Mouse (Mus musculus) neural tube, embryonic 13.5 days (tissue): ENCODE data around the gene Gpatch8. TPM values are rescaled to one million over a fixed set of nuclear protein-coding genes. Genes with fewer than 3 reads are reported as not detected.
A peak's percentile ranks its signal among the peaks of the same experiment; 100 is the strongest.

Experiments
- ATAC-seq: fragments of 200-750 bp; cut with Nextera tagmentation; 2 replicates; pipeline ENCODE4 v1.8.0; 2017; ENCODE audit warnings: low read depth, mild to moderate bottlenecking, moderate TSS enrichment, moderate library complexity
- H3K27ac ChIP-seq: fragments of 300-500 bp; sonication (generic); replicated peaks from 2 replicates; pipeline ENCODE4 v1.5.1; 2015; ENCODE audit warnings: moderate library complexity, mild to moderate bottlenecking, inconsistent platforms
- H3K27me3 ChIP-seq: fragments of 300-500 bp; sonication (generic); 2 replicates; pipeline ENCODE4 v1.6.1; 2015; ENCODE audit warnings: mild to moderate bottlenecking, inconsistent platforms
- H3K36me3 ChIP-seq: fragments of 300-500 bp; sonication (generic); 2 replicates; pipeline ENCODE4 v1.6.1; 2015; ENCODE audit warnings: mild to moderate bottlenecking, inconsistent platforms
- H3K4me1 ChIP-seq: fragments of 300-500 bp; sonication (generic); replicated peaks from 2 replicates; pipeline ENCODE4 v1.6.1; 2015; ENCODE audit warnings: inconsistent platforms
- H3K4me2 ChIP-seq: fragments of 300-500 bp; sonication (generic); 2 replicates; pipeline ENCODE4 v1.6.1; 2015; ENCODE audit warnings: inconsistent platforms, mild to moderate bottlenecking, moderate library complexity
- H3K4me3 ChIP-seq: fragments of 300-500 bp; sonication (generic); 2 replicates; pipeline ENCODE4 v1.5.1; 2015; ENCODE audit warnings: mild to moderate bottlenecking, inconsistent platforms
- H3K9ac ChIP-seq: fragments of 300-500 bp; sonication (generic); 2 replicates; pipeline ENCODE4 v1.6.1; 2015; ENCODE audit warnings: moderate library complexity, mild to moderate bottlenecking, inconsistent platforms
- H3K9me3 ChIP-seq: fragments of 300-500 bp; sonication (generic); 2 replicates; pipeline ENCODE4 v1.6.1; 2016; ENCODE audit warnings: inconsistent platforms
- WGBS: fragments of 180-500 bp; shearing (Covaris S2); methylation state at CpG from one replicate; pipeline ENCODE4 v1.1.7; 2015; 5-methylcytosine and 5-hydroxymethylcytosine counted together
- polyA plus RNA-seq: library from polyadenylated mRNA; unstranded; fragments of >200 nt; fragmentation: Nextera tagmentation; extraction: Ambion mirVana; gene quantifications from 2 replicates; pipeline ENCODE4 v1.2.1, GENCODE M21; 2015

Gene Gpatch8
- 77.5 and 83.8 TPM in 2 replicates for polyA plus RNA-seq

DNA sequence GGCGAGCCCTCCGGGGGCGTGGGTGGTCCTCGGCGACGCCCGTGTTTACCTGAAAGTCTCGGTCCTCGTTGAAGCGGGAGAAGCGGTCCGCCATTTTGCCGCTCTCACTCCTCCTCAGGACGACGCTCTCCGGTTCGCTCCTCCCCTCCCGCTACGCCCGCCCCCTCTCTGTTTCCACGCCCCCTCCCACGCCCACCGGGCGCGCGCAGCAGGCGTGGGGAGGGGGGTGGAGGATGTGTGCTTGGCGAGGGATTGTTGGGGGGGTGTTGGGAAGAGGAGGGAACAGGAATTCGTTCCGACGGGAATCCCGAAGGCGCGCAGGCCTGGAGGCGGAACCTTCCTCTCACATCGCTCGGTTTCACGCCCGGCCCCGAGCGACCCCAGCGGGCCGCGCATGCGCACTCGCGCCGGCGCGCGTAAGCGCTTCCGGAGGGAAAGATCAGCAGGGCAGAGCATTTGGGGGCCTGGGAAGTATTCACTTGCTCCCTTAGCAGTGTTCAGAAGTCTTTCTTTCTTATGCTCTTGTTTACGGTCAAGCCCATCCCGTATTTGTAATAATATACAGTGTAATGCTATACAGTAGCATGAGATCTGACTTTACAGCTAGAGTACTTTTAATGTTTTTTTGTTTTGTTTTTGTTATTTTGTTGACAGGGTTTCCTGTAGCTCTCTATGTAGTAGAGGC is at the start of gene Gpatch8:
Gpatch8 (minus strand) TSS at position 362 of the 685 bp plus-strand sequence.
- ATAC-seq: peak; percentile 95
- Histone ChIP-seq H3K9ac (peak within 1 kb of the TSS; percentile 99), H3K4me2 (peak within 1 kb of the TSS; percentile 72), H3K4me1 (peaks cover 40% of the 10 kb centered on the region), H3K27ac (peak within 1 kb of the TSS; percentile 99), H3K9me3 (no peaks in the 10 kb centered on the region), H3K4me3 (peak within 1 kb of the TSS; percentile 99), H3K27me3 (no peaks in the 10 kb centered on the region), H3K36me3 (no peaks in the 10 kb centered on the region)
- under 1% methylated on average over 42 of the region's 55 CpGs for WGBS

DNA sequence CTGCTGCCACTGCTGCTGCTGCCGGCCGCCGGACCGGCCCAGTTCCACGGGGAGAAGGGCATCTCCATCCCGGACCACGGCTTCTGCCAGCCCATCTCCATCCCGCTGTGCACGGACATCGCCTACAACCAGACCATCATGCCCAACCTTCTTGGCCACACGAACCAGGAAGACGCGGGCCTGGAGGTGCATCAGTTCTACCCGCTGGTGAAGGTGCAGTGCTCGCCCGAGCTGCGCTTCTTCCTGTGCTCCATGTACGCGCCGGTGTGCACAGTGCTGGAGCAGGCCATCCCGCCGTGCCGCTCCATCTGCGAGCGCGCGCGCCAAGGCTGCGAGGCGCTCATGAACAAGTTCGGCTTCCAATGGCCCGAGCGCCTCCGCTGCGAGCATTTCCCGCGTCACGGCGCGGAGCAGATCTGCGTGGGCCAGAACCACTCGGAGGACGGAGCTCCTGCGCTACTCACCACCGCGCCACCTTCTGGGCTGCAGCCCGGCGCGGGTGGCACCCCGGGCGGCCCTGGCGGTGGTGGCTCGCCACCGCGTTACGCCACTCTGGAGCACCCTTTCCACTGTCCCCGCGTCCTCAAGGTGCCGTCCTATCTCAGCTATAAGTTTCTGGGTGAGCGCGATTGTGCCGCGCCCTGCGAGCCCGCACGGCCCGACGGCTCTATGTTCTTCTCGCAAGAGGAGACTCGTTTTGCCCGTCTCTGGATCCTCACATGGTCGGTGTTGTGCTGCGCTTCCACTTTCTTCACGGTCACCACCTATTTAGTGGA is 48.8 kb upstream of the Gpatch8 start:
- ATAC-seq: peak; percentile 52
- peaks cover 59% of the 10 kb centered on the region for H3K4me1 ChIP-seq
- H3K4me2 ChIP-seq: peak overlapping the region; percentile 82
- peak overlapping the region; percentile 96 for H3K27ac ChIP-seq
- H3K36me3 ChIP-seq: no peaks in the 10 kb centered on the region
- under 1% methylated on average over 73 of the region's 74 CpGs for WGBS
- peak overlapping the region; percentile 87 for H3K9ac ChIP-seq
- H3K9me3 ChIP-seq: no peaks in the 10 kb centered on the region
- no peaks in the 10 kb centered on the region for H3K27me3 ChIP-seq
- H3K4me3 ChIP-seq: peak overlapping the region; percentile 81

DNA sequence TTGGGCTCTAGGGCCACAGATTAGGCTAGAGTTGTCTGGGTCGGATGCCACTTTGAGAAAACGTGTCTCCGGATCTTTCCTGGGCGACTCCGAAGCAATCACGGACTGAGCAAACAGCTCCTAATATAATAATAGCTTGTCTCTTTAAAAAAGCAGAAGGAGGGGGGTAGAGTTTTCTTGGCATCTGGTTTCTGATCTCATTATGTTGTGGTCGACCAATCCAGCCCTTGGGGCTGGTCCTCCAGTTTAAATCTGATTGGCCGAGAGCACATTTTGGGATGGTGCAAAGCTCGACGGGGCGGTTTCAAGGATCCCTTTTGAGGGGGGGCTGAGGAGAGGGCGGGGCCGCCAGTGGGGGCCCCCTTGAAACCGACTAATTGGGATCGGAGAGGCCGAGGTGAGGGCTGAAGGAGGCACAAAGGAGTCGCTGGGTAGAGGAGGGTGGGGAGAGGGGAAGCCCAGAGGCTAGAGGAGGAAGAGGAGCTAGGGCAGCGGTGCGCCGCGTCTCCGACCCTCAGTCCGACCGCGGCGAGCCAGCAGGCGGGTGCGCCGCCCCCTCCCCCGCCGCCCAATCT is 47.9 kb upstream of the Gpatch8 start, which contains the start of gene Fzd2:
Fzd2 (plus strand) TSS at position 387 of the 575 bp plus-strand sequence.
- Histone ChIP-seq H3K9ac (peak within 1 kb of the TSS; percentile 87), H3K4me3 (peak within 1 kb of the TSS; percentile 81), H3K4me1 (peaks cover 50% of the 10 kb centered on the region), H3K9me3 (no peaks in the 10 kb centered on the region), H3K27me3 (no peaks in the 10 kb centered on the region), H3K36me3 (no peaks in the 10 kb centered on the region), H3K4me2 (peak within 1 kb of the TSS; percentile 82), H3K27ac (peak within 1 kb of the TSS; percentile 96)
- under 1% methylated on average over 29 of the region's 31 CpGs for WGBS
- ATAC-seq: peak; percentile 94

DNA sequence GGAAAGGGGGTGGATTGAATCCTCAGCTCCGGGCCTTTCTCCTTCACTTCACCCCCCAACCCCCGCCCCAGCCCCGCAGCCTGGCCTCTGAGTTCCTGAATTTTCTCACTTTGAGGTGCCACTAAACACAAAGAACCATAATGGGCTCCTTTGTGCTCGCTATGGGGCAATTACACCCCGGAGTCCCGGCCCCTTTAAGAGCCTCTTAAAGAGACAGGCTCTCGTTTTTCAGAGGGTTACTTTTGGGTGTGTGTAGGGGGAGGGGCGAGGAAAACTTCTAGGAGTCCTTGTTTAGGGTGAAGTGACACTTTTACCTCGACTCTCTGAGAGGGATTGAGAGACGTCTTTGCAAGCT is 47.3 kb upstream of the Gpatch8 start:
- H3K4me2 ChIP-seq: peak overlapping the region; percentile 82
- no peaks in the 10 kb centered on the region for H3K27me3 ChIP-seq
- H3K27ac ChIP-seq: peak overlapping the region; percentile 96
- peak overlapping the region; percentile 81 for H3K4me3 ChIP-seq
- H3K9ac ChIP-seq: peak overlapping the region; percentile 65
- peak; percentile 78 for ATAC-seq
- under 1% methylated on average over 10 of the region's 10 CpGs for WGBS
- no peaks in the 10 kb centered on the region for H3K9me3 ChIP-seq
- peaks cover 44% of the 10 kb centered on the region for H3K4me1 ChIP-seq
- H3K36me3 ChIP-seq: no peaks in the 10 kb centered on the region

DNA sequence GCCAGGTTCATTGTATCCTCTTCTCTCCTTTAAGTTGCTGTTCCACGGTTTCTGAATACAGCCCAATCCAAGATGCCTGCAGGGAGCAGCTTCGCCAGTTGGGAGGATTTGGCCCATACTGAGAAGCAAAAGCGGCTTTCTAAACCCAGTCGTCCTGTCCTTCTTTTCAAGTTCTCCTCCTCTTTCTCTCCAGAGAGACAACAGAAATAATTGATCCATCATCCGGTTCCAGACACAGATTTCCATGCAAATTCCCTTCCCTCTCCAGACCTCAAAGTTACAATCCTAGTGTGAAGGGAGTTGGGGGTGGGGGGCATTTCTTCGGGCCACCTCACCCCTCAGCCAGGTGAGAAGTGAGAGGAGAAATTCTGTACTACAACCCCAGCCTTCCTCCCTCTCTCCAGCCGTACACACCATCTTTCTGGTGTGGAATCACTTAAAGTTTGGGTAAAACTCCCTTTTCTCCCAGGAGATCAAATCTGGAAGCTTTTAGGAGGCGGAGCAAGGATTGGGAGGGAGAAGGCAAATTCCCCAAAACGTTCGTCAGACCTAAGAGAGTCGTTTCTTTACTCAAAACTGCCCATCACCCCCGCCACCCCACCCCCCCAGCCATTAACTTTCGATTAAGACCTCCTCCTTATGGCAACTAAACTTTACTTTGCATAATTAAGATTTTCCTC is 46.8 kb upstream of the Gpatch8 start:
- H3K4me2 ChIP-seq: peak overlapping the region; percentile 82

DNA sequence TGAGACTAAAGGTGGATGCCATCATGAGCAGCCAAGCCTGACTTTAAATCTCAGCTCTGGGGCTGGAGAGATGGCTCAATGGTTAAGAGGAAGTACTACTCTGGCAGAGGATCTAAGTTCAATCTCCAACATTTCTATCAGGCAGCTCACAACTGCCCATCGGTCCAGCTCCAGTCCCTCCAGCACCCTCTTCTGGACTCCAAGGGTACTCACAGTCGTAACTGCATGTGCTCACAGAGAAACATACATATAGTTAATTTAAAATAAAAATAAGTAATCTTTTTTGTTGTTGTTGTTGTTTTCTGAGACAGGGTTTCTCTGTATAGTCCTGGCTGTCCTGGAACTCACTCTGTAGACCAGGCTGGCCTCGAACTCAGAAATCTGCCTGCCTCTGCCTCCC is 43.7 kb upstream of the Gpatch8 start:
- Histone ChIP-seq H3K9ac (no peak overlapping the region), H3K4me3 (no peak overlapping the region), H3K4me1 (peaks cover 22% of the 10 kb centered on the region), H3K9me3 (no peaks in the 10 kb centered on the region), H3K4me2 (no peak overlapping the region), H3K27ac (no peak overlapping the region), H3K36me3 (no peaks in the 10 kb centered on the region), H3K27me3 (no peaks in the 10 kb centered on the region)
- WGBS: 89% methylated on average over 3 of the region's 3 CpGs
- ATAC-seq: no peak

More for the DNA sequence above, 46.8 kb upstream of the Gpatch8 start:
- no peaks in the 10 kb centered on the region for H3K9me3 ChIP-seq
- no peaks in the 10 kb centered on the region for H3K36me3 ChIP-seq
- ATAC-seq: no peak
- peak overlapping the region; percentile 81 for H3K4me3 ChIP-seq
- 2% methylated on average over 13 of the region's 13 CpGs for WGBS
- no peaks in the 10 kb centered on the region for H3K27me3 ChIP-seq
- H3K27ac ChIP-seq: peak overlapping the region; percentile 96
- H3K4me1 ChIP-seq: peaks cover 39% of the 10 kb centered on the region
- H3K9ac ChIP-seq: peak overlapping the region; percentile 65

DNA sequence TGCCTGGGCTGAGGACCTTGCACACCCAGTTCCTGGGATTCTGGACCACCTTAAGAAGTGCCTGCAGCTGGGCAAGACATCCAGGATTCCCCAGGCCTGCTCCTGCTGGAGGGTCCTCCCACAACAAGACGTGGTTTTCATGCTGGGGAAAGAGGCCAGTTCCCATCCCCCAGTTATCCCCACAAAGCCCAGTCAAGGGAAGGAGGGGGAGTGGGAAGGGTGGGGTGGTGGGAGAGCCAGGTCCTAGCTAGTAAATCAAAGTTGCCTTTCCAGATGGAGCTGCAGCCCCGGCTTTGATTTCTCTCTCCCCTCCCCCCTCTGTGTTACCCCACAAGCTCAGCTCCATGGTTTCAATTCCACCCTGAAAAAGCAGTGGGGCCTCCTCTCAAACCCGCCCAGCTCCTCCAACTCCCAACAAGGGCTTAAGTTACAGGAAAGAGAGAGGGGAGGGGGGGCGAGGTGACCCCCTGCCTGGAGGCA is 39.2 kb upstream of the Gpatch8 start:
- Histone ChIP-seq H3K4me3 (no peak overlapping the region), H3K36me3 (no peaks in the 10 kb centered on the region), H3K4me1 (peaks cover 16% of the 10 kb centered on the region), H3K27me3 (no peaks in the 10 kb centered on the region), H3K4me2 (0 out of 2 replicates have a peak overlapping the region, but pooled peaks have one; percentile 6), H3K9me3 (no peaks in the 10 kb centered on the region), H3K27ac (peak overlapping the region; percentile 78), H3K9ac (peak overlapping the region; percentile 51)
- ATAC-seq: peak; percentile 72; the same call in 1 of the 2 replicates
- WGBS: 5% methylated on average over 3 of the region's 4 CpGs

DNA sequence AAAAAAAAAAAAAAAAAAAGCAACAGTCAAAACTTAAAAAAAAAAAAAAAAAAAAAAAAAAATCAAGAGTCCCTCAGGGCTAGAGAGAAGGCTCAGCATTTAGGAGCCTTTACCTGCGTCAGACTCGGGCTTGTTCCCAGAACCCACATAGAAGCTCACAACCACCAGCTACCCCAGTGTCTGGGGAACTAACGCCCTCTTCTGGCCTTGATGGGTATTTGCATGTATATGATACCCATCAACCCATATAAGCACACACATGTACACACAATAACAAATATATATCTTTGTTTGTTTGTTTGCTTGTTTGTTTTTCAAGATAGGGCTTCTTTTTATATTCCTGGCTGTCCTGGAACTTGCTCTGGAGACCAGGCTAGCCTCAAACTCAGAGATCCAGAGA is 31.4 kb upstream of the Gpatch8 start:
- WGBS: 80% methylated on average over 3 of the region's 3 CpGs
- no peak overlapping the region for H3K27ac ChIP-seq
- no peak overlapping the region for H3K9ac ChIP-seq
- no peaks in the 10 kb centered on the region for H3K36me3 ChIP-seq
- peaks cover 5% of the 10 kb centered on the region for H3K4me1 ChIP-seq
- no peak overlapping the region for H3K4me2 ChIP-seq
- no peak overlapping the region for H3K4me3 ChIP-seq
- H3K9me3 ChIP-seq: 0 out of 2 replicates have a peak, but pooled peaks cover 4% of the 10 kb centered on the region
- no peaks in the 10 kb centered on the region for H3K27me3 ChIP-seq
- no peak for ATAC-seq

DNA sequence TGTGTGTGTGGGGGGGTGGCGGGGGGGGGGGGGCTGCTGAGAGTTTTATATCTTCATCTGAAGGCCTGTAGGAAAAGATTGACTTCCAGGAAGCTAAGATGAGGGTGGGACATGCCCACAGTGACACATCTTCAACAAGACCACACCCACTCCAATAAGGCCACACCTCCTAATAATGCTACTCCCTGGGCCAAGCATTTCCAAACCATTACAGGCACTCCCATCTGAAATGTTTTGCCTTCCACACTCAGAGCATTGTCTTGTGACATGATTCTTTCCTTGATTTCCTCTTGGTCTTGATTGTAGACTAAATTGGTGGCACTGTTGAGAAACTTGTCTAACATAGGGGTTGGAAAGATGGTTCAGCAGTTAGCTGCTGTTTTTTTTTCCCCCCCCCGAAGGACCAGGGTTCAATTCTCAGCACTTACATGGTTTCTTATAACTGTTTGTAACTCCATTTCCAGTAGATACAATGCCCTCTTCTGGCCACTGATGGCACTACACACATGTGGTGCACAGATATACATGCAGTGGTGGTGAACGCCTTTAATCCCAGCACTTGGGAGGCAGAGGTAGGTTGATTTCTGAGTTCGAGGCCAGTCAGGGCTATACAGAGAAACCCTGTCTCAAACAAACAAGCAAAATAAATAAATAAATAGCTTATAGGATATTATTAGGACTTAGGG is 30.4 kb upstream of the Gpatch8 start:
- H3K4me2 ChIP-seq: no peak overlapping the region
- WGBS: 85% methylated on average over 4 of the region's 4 CpGs
- H3K36me3 ChIP-seq: no peaks in the 10 kb centered on the region
- H3K4me3 ChIP-seq: no peak overlapping the region
- 0 out of 2 replicates have a peak, but pooled peaks cover 4% of the 10 kb centered on the region for H3K9me3 ChIP-seq
- H3K27me3 ChIP-seq: no peaks in the 10 kb centered on the region
- no peak overlapping the region for H3K9ac ChIP-seq
- H3K27ac ChIP-seq: no peak overlapping the region
- no peak for ATAC-seq
- H3K4me1 ChIP-seq: peaks cover 14% of the 10 kb centered on the region

DNA sequence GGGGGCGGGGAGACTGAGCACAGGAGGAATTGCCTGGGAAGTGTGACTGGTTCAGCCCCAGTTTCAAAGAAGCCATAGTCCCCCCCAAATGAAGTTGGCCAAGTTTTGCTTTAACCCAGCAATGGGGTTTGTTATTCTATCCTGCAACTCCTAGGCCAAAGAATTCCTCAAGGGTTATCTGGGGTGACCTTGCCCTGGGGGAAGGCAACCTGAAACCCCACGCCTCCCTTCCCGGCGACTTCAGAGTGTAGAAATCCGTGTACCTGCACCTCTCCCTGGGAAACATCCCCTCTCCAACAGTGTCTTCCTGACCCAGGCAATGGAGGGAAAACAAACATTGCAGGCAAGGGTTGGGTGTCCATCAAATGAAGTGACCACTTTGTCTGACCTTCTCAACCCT is 26.5 kb upstream of the Gpatch8 start:
- H3K27me3 ChIP-seq: no peaks in the 10 kb centered on the region
- no peak overlapping the region for H3K4me2 ChIP-seq
- no peak overlapping the region for H3K4me3 ChIP-seq
- H3K9ac ChIP-seq: no peak overlapping the region
- no peak for ATAC-seq
- H3K27ac ChIP-seq: peak overlapping the region; percentile 76
- H3K4me1 ChIP-seq: peaks cover 43% of the 10 kb centered on the region
- no peaks in the 10 kb centered on the region for H3K36me3 ChIP-seq
- 0 out of 2 replicates have a peak, but pooled peaks cover 4% of the 10 kb centered on the region for H3K9me3 ChIP-seq
- 18% methylated on average over 5 of the region's 5 CpGs for WGBS

DNA sequence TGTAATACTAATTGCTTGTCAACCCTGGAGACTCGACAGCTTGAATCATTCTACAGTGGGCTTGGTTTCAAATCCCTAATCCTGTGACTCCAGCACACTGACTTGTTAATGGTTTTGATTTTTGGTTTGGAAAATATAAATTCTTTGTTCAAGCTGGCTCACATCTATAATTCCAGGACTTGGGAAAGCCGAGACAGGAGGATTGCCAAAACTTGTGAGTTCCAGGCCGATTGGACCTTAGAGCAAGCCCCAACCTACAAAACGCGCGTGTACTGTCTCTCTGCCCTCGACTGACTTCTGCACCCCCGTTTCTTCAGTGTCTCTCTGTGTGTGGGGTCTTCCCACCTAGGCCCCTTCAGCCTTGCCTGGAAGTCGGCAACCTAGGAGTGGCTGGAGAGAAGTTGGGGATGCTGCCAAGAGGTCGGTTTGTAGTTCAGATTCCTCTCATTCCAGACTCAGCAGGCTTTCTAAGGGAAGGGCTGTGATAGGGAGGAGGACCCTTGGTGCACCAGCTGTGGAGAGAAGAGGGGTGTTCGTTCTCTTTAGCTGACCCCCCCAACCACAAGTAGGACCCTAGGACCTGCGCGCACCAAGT is 25.9 kb upstream of the Gpatch8 start:
- ATAC-seq: no peak
- Histone ChIP-seq H3K4me3 (no peak overlapping the region), H3K4me1 (peaks cover 43% of the 10 kb centered on the region), H3K4me2 (no peak overlapping the region), H3K27ac (peak overlapping the region; percentile 76), H3K9ac (no peak overlapping the region), H3K9me3 (0 out of 2 replicates have a peak, but pooled peaks cover 4% of the 10 kb centered on the region), H3K36me3 (no peaks in the 10 kb centered on the region), H3K27me3 (no peaks in the 10 kb centered on the region)
- WGBS: 25% methylated on average over 13 of the region's 13 CpGs
